Mouse (Mus musculus): ENCODE results near the gene Haus8. TPM values are rescaled to one million over a fixed set of nuclear protein-coding genes. Genes with fewer than 3 reads are reported as not detected.
"Not testable (repeated sequence)": the region's sequence is repeated elsewhere in the genome, so short reads cannot be mapped to it uniquely, and the experiment has no call there.

The Haus8 gene
- polyA plus RNA-seq, 1 experiment = 34.3 TPM

GRCm38 (mm10) chr8:71302788-71303187, 30.1 kb upstream of the Haus8 start:
- no peak overlapping the region for H3K27ac ChIP-seq (ENCODE audit: insufficient read depth, low read length)
- no peaks in the 10 kb centered on the region for H3K36me3 ChIP-seq (ENCODE audit: control insufficient read depth, insufficient read depth, low read length, poor library complexity, severe bottlenecking)
- no peak overlapping the region for H3K4me3 ChIP-seq (ENCODE audit: low read depth, low read length)
- no peak overlapping the region for H3K9ac ChIP-seq (ENCODE audit: low read depth, poor library complexity, severe bottlenecking)
- H3K9me3 ChIP-seq (replicated peaks; ENCODE audit: control insufficient read depth, insufficient read depth, low read length, poor library complexity, severe bottlenecking) = 0 out of 2 replicates have a peak, but pooled peaks cover 2% of the 10 kb centered on the region
- no peaks in the 10 kb centered on the region for H3K4me1 ChIP-seq (ENCODE audit: control insufficient read depth, insufficient read depth, low read length)
- H3K27me3 ChIP-seq (ENCODE audit: control insufficient read depth, insufficient read depth, low read length, poor library complexity, severe bottlenecking) = no peaks in the 10 kb centered on the region
- no peak for TF ChIP-seq POLR2A (IDR thresholded peaks at IDR 0.05; ENCODE audit: insufficient read depth, low read length)
- no peak for TF ChIP-seq EP300 (IDR thresholded peaks at IDR 0.05; ENCODE audit: insufficient read depth, low read depth, low read length)
- TF ChIP-seq CTCF (IDR thresholded peaks at IDR 0.05; ENCODE audit: low read depth, low read length) = no peak

DNA sequence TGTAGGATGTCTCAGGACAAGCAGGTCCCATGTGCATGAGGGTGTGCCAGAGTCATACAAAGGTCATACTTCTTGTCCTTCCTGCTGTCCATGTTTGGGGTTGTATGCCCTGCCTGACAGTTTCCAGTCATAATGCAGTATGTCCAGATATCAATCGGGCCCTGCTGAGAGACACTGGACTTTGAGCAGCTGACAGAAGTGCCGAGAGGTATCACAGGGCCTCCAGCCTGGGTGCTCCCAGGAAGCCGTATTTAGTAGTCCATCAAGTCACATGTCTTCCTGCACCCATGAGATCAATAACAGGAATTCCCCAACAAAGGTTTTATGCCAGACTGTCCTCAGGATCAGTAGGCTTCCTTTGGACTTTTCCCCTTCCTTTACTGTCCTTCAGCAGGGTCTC, 27.0 kb upstream of the Haus8 start:
- no peak for TF ChIP-seq EP300 (IDR thresholded peaks at IDR 0.05; ENCODE audit: insufficient read depth, low read depth, low read length)
- Histone ChIP-seq H3K36me3 (ENCODE audit: control insufficient read depth, insufficient read depth, low read length, poor library complexity, severe bottlenecking) (no peaks in the 10 kb centered on the region), H3K9ac (ENCODE audit: low read depth, poor library complexity, severe bottlenecking) (no peak overlapping the region), H3K9me3 (replicated peaks; ENCODE audit: control insufficient read depth, insufficient read depth, low read length, poor library complexity, severe bottlenecking) (0 out of 2 replicates have a peak, but pooled peaks cover 2% of the 10 kb centered on the region), H3K27me3 (ENCODE audit: control insufficient read depth, insufficient read depth, low read length, poor library complexity, severe bottlenecking) (no peaks in the 10 kb centered on the region), H3K27ac (ENCODE audit: insufficient read depth, low read length) (no peak overlapping the region), H3K4me1 (ENCODE audit: control insufficient read depth, insufficient read depth, low read length) (no peaks in the 10 kb centered on the region), H3K4me3 (ENCODE audit: low read depth, low read length) (no peak overlapping the region)

- Histone ChIP-seq H3K4me1 (ENCODE audit: control insufficient read depth, insufficient read depth, low read length) (no peaks in the 10 kb centered on the region), H3K36me3 (ENCODE audit: control insufficient read depth, insufficient read depth, low read length, poor library complexity, severe bottlenecking) (0 out of 2 replicates have a peak, but pooled peaks cover 2% of the 10 kb centered on the region), H3K9ac (ENCODE audit: low read depth, poor library complexity, severe bottlenecking) (no peak overlapping the region), H3K4me3 (ENCODE audit: low read depth, low read length) (no peak overlapping the region), H3K27ac (ENCODE audit: insufficient read depth, low read length) (no peak overlapping the region), H3K9me3 (replicated peaks; ENCODE audit: control insufficient read depth, insufficient read depth, low read length, poor library complexity, severe bottlenecking) (no peaks in the 10 kb centered on the region), H3K27me3 (ENCODE audit: control insufficient read depth, insufficient read depth, low read length, poor library complexity, severe bottlenecking) (no peaks in the 10 kb centered on the region)
- TF ChIP-seq CTCF (IDR thresholded peaks at IDR 0.05; ENCODE audit: low read depth, low read length) (no peak), POLR2A (IDR thresholded peaks at IDR 0.05; ENCODE audit: insufficient read depth, low read length) (no peak), EP300 (IDR thresholded peaks at IDR 0.05; ENCODE audit: insufficient read depth, low read depth, low read length) (no peak)
Observed at GRCm38 (mm10) chr8:71297439-71297838, 24.7 kb upstream of the Haus8 start.

GRCm38 (mm10) chr8:71296784-71297183, 24.1 kb upstream of the Haus8 start:
- no peaks in the 10 kb centered on the region for H3K4me1 ChIP-seq (ENCODE audit: control insufficient read depth, insufficient read depth, low read length)
- 0 out of 2 replicates have a peak, but pooled peaks cover 2% of the 10 kb centered on the region for H3K36me3 ChIP-seq (ENCODE audit: control insufficient read depth, insufficient read depth, low read length, poor library complexity, severe bottlenecking)
- H3K4me3 ChIP-seq (ENCODE audit: low read depth, low read length) = no peak overlapping the region
- H3K27ac ChIP-seq (ENCODE audit: insufficient read depth, low read length) = no peak overlapping the region
- no peaks in the 10 kb centered on the region for H3K27me3 ChIP-seq (ENCODE audit: control insufficient read depth, insufficient read depth, low read length, poor library complexity, severe bottlenecking)
- H3K9ac ChIP-seq (ENCODE audit: low read depth, poor library complexity, severe bottlenecking) = no peak overlapping the region
- TF ChIP-seq EP300 (IDR thresholded peaks at IDR 0.05; ENCODE audit: insufficient read depth, low read depth, low read length) (no peak), POLR2A (IDR thresholded peaks at IDR 0.05; ENCODE audit: insufficient read depth, low read length) (no peak), CTCF (IDR thresholded peaks at IDR 0.05; ENCODE audit: low read depth, low read length) (no peak)
- H3K9me3 ChIP-seq (replicated peaks; ENCODE audit: control insufficient read depth, insufficient read depth, low read length, poor library complexity, severe bottlenecking) = no peaks in the 10 kb centered on the region

- H3K4me3 ChIP-seq (ENCODE audit: low read depth, low read length) = no peak overlapping the region
- no peaks in the 10 kb centered on the region for H3K9me3 ChIP-seq (replicated peaks; ENCODE audit: control insufficient read depth, insufficient read depth, low read length, poor library complexity, severe bottlenecking)
- no peak overlapping the region for H3K27ac ChIP-seq (ENCODE audit: insufficient read depth, low read length)
- no peak overlapping the region for H3K9ac ChIP-seq (ENCODE audit: low read depth, poor library complexity, severe bottlenecking)
- H3K4me1 ChIP-seq (ENCODE audit: control insufficient read depth, insufficient read depth, low read length) = no peaks in the 10 kb centered on the region
- 0 out of 2 replicates have a peak, but pooled peaks cover 2% of the 10 kb centered on the region for H3K36me3 ChIP-seq (ENCODE audit: control insufficient read depth, insufficient read depth, low read length, poor library complexity, severe bottlenecking)
- TF ChIP-seq POLR2A (IDR thresholded peaks at IDR 0.05; ENCODE audit: insufficient read depth, low read length) = no peak
- no peak for TF ChIP-seq CTCF (IDR thresholded peaks at IDR 0.05; ENCODE audit: low read depth, low read length)
- no peak for TF ChIP-seq EP300 (IDR thresholded peaks at IDR 0.05; ENCODE audit: insufficient read depth, low read depth, low read length)
- no peaks in the 10 kb centered on the region for H3K27me3 ChIP-seq (ENCODE audit: control insufficient read depth, insufficient read depth, low read length, poor library complexity, severe bottlenecking)
Observed at GRCm38 (mm10) chr8:71296188-71296621, 23.5 kb upstream of the Haus8 start.

- H3K36me3 ChIP-seq (ENCODE audit: control insufficient read depth, insufficient read depth, low read length, poor library complexity, severe bottlenecking); H3K27ac ChIP-seq (ENCODE audit: insufficient read depth, low read length); H3K9me3 ChIP-seq (replicated peaks; ENCODE audit: control insufficient read depth, insufficient read depth, low read length, poor library complexity, severe bottlenecking): not testable (repeated sequence)
Observed at GRCm38 (mm10) chr8:71293930-71294329, 21.2 kb upstream of the Haus8 start.

More at GRCm38 (mm10) chr8:71293930-71294329, 21.2 kb upstream of the Haus8 start:
- not testable (repeated sequence) for H3K9ac ChIP-seq (ENCODE audit: low read depth, poor library complexity, severe bottlenecking); H3K4me3 ChIP-seq (ENCODE audit: low read depth, low read length); H3K27me3 ChIP-seq (ENCODE audit: control insufficient read depth, insufficient read depth, low read length, poor library complexity, severe bottlenecking); H3K4me1 ChIP-seq (ENCODE audit: control insufficient read depth, insufficient read depth, low read length)

Data from ES-Bruce4 (cell line).